Mouse (Mus musculus) testis, postnatal 14 days (tissue): ENCODE measurements around the gene Srsf2.
"Not testable (repeated sequence)": the region's sequence is repeated elsewhere in the genome, so short reads cannot be mapped to it uniquely, and the experiment has no call there.

ENCODE experiments used
- DNase-seq: peaks from one replicate; pipeline ENCODE4 v3.0.0; 2021; ENCODE audit warnings: low spot score

Srsf2 gene

GRCm38 (mm10) chr11:116827534-116828165 lies 25.2 kb downstream of the Srsf2 start, which contains the start of gene Mxra7:
Gene Mxra7 (minus strand): TSS chr11:116828046.
- peak; percentile 77 for DNase-seq

- no peak for DNase-seq
These were observed 26.1 kb downstream of the Srsf2 start for GRCm38 (mm10) chr11:116826550-116827504.

GRCm38 (mm10) chr11:116825230-116825629 lies 27.7 kb downstream of the Srsf2 start:
- no peak for DNase-seq

GRCm38 (mm10) chr11:116823885-116824284 lies 29.0 kb downstream of the Srsf2 start:
- DNase-seq = not testable (repeated sequence)

GRCm38 (mm10) chr11:116823255-116823654 lies 29.6 kb downstream of the Srsf2 start:
- DNase-seq = no peak

GRCm38 (mm10) chr11:116822626-116823025 lies 30.3 kb downstream of the Srsf2 start:
- DNase-seq = no peak

- no peak for DNase-seq
These were observed 30.7 kb downstream of the Srsf2 start for GRCm38 (mm10) chr11:116822215-116822614.

GRCm38 (mm10) chr11:116821057-116821940 lies 31.6 kb downstream of the Srsf2 start:
- no peak for DNase-seq

- DNase-seq = no peak
These were observed 32.8 kb downstream of the Srsf2 start for GRCm38 (mm10) chr11:116819932-116820593.

GRCm38 (mm10) chr11:116818722-116819121 lies 34.2 kb downstream of the Srsf2 start:
- no peak for DNase-seq

- no peak for DNase-seq
These were observed 35.3 kb downstream of the Srsf2 start for GRCm38 (mm10) chr11:116817567-116817966.

- no peak for DNase-seq
These were observed 36.1 kb downstream of the Srsf2 start for GRCm38 (mm10) chr11:116816769-116817168.

- no peak for DNase-seq
These were observed 37.9 kb downstream of the Srsf2 start for GRCm38 (mm10) chr11:116814884-116815415.

GRCm38 (mm10) chr11:116814076-116814883 lies 38.6 kb downstream of the Srsf2 start:
- DNase-seq = peak; percentile 69

- DNase-seq = no peak
These were observed 39.3 kb downstream of the Srsf2 start for GRCm38 (mm10) chr11:116813610-116814009.

GRCm38 (mm10) chr11:116812793-116813529 lies 39.9 kb downstream of the Srsf2 start:
- DNase-seq = no peak

GRCm38 (mm10) chr11:116810983-116811901 lies 41.7 kb downstream of the Srsf2 start:
- peak; percentile 71 for DNase-seq

- no peak for DNase-seq
These were observed 42.4 kb downstream of the Srsf2 start for GRCm38 (mm10) chr11:116810528-116810927.

- DNase-seq = no peak
These were observed 43.4 kb downstream of the Srsf2 start for GRCm38 (mm10) chr11:116809520-116809919.
